Mouse (Mus musculus) embryonic fibroblast, embryonic 13.5 days (primary cell): ENCODE measurements around the gene Tha1.

Source experiments
- CTCF ChIP-seq: IDR thresholded peaks from 2 replicates; pipeline ENCODE4 v1.5.1; 2011; ENCODE audit warnings: mild to moderate bottlenecking, control low read depth, low read length, moderate library complexity, borderline replicate concordance; ENCODE audit not compliant: insufficient read depth
- POLR2A ChIP-seq: IDR thresholded peaks from 2 replicates; pipeline ENCODE4 v1.6.1; 2011; ENCODE audit warnings: low read depth, mild to moderate bottlenecking, control low read depth, low read length, moderate library complexity

GRCm38 (mm10) chr11:117855975-117856374, 17.3 kb downstream of the Tha1 start:
- TF ChIP-seq POLR2A (no peak), CTCF (no peak)
